Mouse (Mus musculus) ES-E14 (cell line): ENCODE measurements around the gene Agap2. TPM values are rescaled to one million over a fixed set of nuclear protein-coding genes. Genes with fewer than 3 reads are reported as not detected.

Experiments
- DNase-seq: peaks from one replicate; pipeline ENCODE4 v3.0.0-alpha.2; 2013; ENCODE audit warnings: low read depth, low spot score
- H3K27ac ChIP-seq: 2 replicates; pipeline ENCODE4 v1.5.1; 2012; ENCODE audit warnings: low read depth, mild to moderate bottlenecking, low read length, moderate library complexity, mixed read lengths; ENCODE audit not compliant: poor library complexity, insufficient read depth, severe bottlenecking
- H3K36me3 ChIP-seq: 2 replicates; pipeline ENCODE4 v1.6.1; 2012; ENCODE audit warnings: mild to moderate bottlenecking, low read length, moderate library complexity, mixed read lengths; ENCODE audit not compliant: control insufficient read depth, poor library complexity, insufficient read depth, severe bottlenecking
- H3K4me1 ChIP-seq, 2 experiments: fragments of 150-350 bp in 1 of 2; sonication (generic) in 1 of 2; 2 replicates each; pipeline ENCODE4 v1.6.1; 2012; ENCODE audit warnings: low read length in 2 of 2, mild to moderate bottlenecking in 1 of 2, mixed read lengths in 1 of 2; ENCODE audit not compliant: control insufficient read depth in 2 of 2, insufficient read depth in 2 of 2, poor library complexity in 1 of 2
- H3K4me3 ChIP-seq, 2 experiments: fragments of 150-350 bp in 1 of 2; sonication (generic) in 1 of 2; 2 replicates each; pipeline ENCODE4 v1.5.1; 2012; ENCODE audit warnings: low read length in 2 of 2, low read depth in 1 of 2, mild to moderate bottlenecking in 1 of 2, mixed read lengths in 1 of 2; ENCODE audit not compliant: insufficient read depth in 1 of 2, poor library complexity in 1 of 2, severe bottlenecking in 1 of 2
- H3K9ac ChIP-seq: 2 replicates; pipeline ENCODE4 v1.6.1; 2012; ENCODE audit warnings: low read depth, mild to moderate bottlenecking, low read length, mixed read lengths; ENCODE audit not compliant: poor library complexity, insufficient read depth, severe bottlenecking
- H3K9me3 ChIP-seq: fragments of 150-350 bp; sonication (generic); 2 replicates; pipeline ENCODE4 v1.6.1; 2012; ENCODE audit warnings: low read depth, mild to moderate bottlenecking, low read length; ENCODE audit not compliant: control insufficient read depth, insufficient read depth
- CHD2 ChIP-seq: IDR thresholded peaks from 2 replicates; pipeline ENCODE4 v1.6.1; 2014; ENCODE audit warnings: mild to moderate bottlenecking, low read depth, low read length, inconsistent platforms
- HCFC1 ChIP-seq: IDR thresholded peaks from 2 replicates; pipeline ENCODE4 v1.6.1; 2012; ENCODE audit warnings: low read length, inconsistent platforms, borderline replicate concordance; ENCODE audit not compliant: insufficient read depth
- MAFK ChIP-seq: IDR thresholded peaks from 2 replicates; pipeline ENCODE4 v1.6.1; 2014; ENCODE audit warnings: mild to moderate bottlenecking, low read depth, low read length, inconsistent platforms; ENCODE audit not compliant: insufficient read depth
- ZC3H11A ChIP-seq: IDR thresholded peaks from 2 replicates; pipeline ENCODE4 v1.6.1; 2012; ENCODE audit warnings: low read depth, mild to moderate bottlenecking, inconsistent platforms, low read length, borderline replicate concordance
- ZNF384 ChIP-seq: IDR thresholded peaks from 2 replicates; pipeline ENCODE4 v1.6.1; 2012; ENCODE audit warnings: low read depth, low read length, inconsistent platforms
- in situ Hi-C, 2 experiments: fragments of 600-800 bp; cut with MboI; formaldehyde crosslinking; loops; one replicate each; pipeline ENCODE4 v1.15.1; 2025; ENCODE audit warnings: low sequenced_read_pairs in 2 of 2, inconsistent platforms in 1 of 2; ENCODE audit not compliant: unreplicated experiment in 2 of 2
- total RNA-seq: library from RNA; depleted of rRNA; stranded (reverse); fragments of 300-350 nt; gene quantifications from 2 replicates; pipeline ENCODE4 v1.2.3, GENCODE M21; 2012

Gene Agap2
- total RNA-seq, 1 experiment, result 1.4 TPM

DNA sequence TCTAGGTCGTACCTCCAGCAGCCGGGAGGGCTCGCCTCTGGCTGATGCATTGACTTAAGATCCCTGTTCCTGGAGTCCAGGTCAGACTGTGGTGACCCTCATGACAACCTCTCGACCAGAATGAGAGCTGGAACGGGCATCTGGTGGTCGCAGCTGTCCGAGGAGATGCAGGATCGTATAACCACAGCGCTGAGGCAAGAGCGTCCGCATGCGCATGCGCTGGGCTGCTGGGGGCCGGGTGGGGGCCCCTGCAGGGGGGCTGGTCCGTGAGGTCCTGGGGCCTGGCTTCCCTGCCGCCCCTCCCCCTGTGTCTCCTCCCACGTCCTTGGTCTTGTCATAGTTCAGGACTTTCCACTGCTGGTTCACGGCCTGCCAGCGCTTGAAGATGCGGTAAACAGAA is 18.6 kb upstream of the Agap2 start:
- Histone ChIP-seq H3K9me3 (no peaks in the 10 kb centered on the region), H3K27ac (no peak overlapping the region), H3K4me1 (peaks cover 0 to 21% of the 10 kb centered on the region in 2 experiments; a peak in 1 of 4 replicates), H3K36me3 (peaks cover 12% of the 10 kb centered on the region; the same call in 1 of the 2 replicates), H3K9ac (no peak overlapping the region), H3K4me3 (no peak overlapping the region)
- no peak for DNase-seq
- no peak for TF ChIP-seq ZC3H11A
- in situ Hi-C loops, result no loop called here

DNA sequence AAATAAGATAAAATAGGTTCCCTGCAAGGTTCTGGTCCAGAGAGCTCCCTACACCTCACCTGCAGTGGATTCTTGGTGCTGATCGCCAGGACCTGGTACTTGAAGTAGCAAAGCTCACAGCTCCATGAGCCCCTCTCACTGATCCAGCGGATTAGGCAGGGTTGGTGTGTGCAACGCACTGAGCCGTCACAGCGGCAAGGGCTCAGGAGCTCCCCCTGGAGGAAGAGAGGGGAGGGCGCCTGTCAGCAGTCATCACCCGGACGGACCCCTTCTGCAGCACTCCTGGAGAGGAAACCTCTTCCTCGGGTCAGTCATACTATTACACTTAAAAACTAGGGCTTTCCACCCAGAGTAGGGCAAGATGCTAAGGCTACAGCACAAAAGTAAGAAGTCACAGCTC is 16.9 kb upstream of the Agap2 start:
- in situ Hi-C loops, result no loop called here
- peak; percentile 83 for DNase-seq
- TF ChIP-seq MAFK (no peak), HCFC1 (0 out of 2 replicates have a peak, but pooled peaks have one; percentile 32)
- Histone ChIP-seq H3K9me3 (no peaks in the 10 kb centered on the region), H3K27ac (no peak overlapping the region), H3K9ac (no peak overlapping the region), H3K4me1 (peaks cover 2 to 21% of the 10 kb centered on the region in 2 experiments; a peak in 2 of 4 replicates), H3K36me3 (peaks cover 12% of the 10 kb centered on the region; the same call in 1 of the 2 replicates), H3K4me3 (peak overlapping the region in 1 of 2 experiments; percentile 5; a peak in 1 of 4 replicates)

DNA sequence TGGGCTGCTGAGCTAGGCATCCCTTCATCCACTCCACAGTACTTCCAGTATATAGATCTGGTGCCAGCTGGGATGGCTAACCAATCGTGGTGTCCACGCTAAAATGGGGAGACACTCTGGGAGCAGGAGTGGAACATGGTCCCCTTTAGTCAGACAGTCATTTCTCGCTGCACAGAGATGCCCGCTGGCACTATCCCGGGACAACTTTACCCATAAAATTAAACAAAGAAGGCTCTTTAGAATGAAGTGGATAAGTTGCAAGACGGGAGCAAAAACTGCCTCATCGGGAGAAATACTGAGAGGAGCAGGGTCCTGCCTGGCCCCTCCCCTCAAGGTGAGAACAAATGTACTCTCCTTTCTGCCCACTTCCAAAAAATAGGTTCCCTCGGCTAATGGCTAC is 16.4 kb upstream of the Agap2 start:
- DNase-seq, result no peak
- Histone ChIP-seq H3K9ac (no peak overlapping the region), H3K4me3 (peak overlapping the region; percentile 31 to 88; a peak in 3 of 4 replicates), H3K9me3 (no peaks in the 10 kb centered on the region), H3K36me3 (peaks cover 12% of the 10 kb centered on the region; the same call in 1 of the 2 replicates), H3K4me1 (peaks cover 2 to 20% of the 10 kb centered on the region in 2 experiments; a peak in 2 of 4 replicates), H3K27ac (no peak overlapping the region)
- TF ChIP-seq HCFC1 (no peak), ZC3H11A (no peak), ZNF384 (no peak), CHD2 (no peak), MAFK (no peak)
- in situ Hi-C loops, result no loop called here

DNA sequence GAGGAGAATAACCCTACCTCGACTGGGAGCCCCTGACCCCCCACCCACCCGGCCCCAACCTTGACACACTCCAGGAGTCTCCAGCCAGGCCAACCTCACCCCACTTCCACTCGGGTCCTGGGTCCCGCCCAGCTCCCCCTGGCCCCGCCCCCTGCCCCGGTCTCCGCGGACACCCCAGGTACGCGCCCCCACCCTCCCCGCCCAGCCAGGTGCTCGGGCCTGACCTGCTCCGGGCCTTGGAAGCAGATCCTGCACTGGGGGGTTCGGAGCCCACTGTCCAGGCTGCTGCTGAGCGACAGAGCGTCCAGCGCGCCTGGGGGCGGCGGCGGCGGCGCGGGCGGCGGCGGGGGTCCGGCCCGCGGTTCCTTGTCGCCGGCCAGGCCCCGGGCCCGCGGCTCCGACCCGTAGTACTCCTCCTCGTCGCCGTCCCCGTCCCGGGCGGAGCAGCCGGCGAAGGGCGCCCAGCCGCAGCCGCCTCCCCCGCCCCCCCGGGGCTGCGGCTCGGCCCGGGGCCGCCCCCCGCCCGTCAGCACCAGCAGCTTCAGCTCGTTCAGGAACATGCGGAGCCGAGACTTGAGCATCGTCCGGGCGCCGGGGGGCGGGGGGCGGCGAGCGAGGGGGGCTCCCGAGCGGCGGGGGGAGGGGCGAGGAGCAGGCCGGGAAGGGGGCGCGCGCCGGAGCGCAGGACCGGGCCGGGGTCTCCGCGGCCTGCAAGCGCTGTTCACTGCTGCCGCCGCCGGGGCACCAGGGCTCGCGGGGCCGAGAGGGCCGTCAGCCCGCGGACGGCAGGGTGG is 15.7 kb upstream of the Agap2 start:
- DNase-seq, result no peak
- Histone ChIP-seq H3K4me3 (peak overlapping the region; percentile 68 to 88; a peak in 3 of 4 replicates), H3K27ac (no peak overlapping the region), H3K9me3 (no peaks in the 10 kb centered on the region), H3K9ac (peak overlapping the region; percentile 71), H3K4me1 (peaks cover 2 to 18% of the 10 kb centered on the region in 2 experiments; a peak in 2 of 4 replicates), H3K36me3 (peaks cover 15% of the 10 kb centered on the region; the same call in 1 of the 2 replicates)
- TF ChIP-seq MAFK (no peak), HCFC1 (no peak), CHD2 (no peak), ZC3H11A (no peak), ZNF384 (no peak)
- in situ Hi-C loops, result no loop called here
